Mouse (Mus musculus) hindbrain, embryonic 11.5 days (tissue): ENCODE measurements around the gene Suco. TPM values are rescaled to one million over a fixed set of nuclear protein-coding genes. Genes with fewer than 3 reads are reported as not detected.

Experiments used
- ATAC-seq: fragments of 200-750 bp; cut with Nextera tagmentation; 2 replicates; pipeline ENCODE4 v1.8.0; 2017; ENCODE audit warnings: mild to moderate bottlenecking, moderate TSS enrichment, moderate library complexity; ENCODE audit not compliant: low FRiP score
- DNase-seq: peaks from one replicate; pipeline ENCODE4 v3.0.0-alpha.2; 2015; ENCODE audit warnings: low spot score
- H3K27ac ChIP-seq: fragments of 300-500 bp; sonication (generic); 2 replicates; pipeline ENCODE4 v1.5.1; 2014; ENCODE audit warnings: mild to moderate bottlenecking, low read depth, low read length
- H3K27me3 ChIP-seq: fragments of 300-500 bp; sonication (generic); 2 replicates; pipeline ENCODE4 v1.6.1; 2014; ENCODE audit warnings: mild to moderate bottlenecking, low read length, moderate library complexity, mixed read lengths; ENCODE audit not compliant: control insufficient read depth, insufficient read depth
- H3K36me3 ChIP-seq: fragments of 300-500 bp; sonication (generic); 2 replicates; pipeline ENCODE4 v1.6.1; 2014; ENCODE audit warnings: mild to moderate bottlenecking, low read length, moderate library complexity, mixed read lengths; ENCODE audit not compliant: control insufficient read depth, insufficient read depth
- H3K4me1 ChIP-seq: fragments of 300-500 bp; sonication (generic); replicated peaks from 2 replicates; pipeline ENCODE4 v1.6.1; 2014; ENCODE audit warnings: low read length, mixed read lengths; ENCODE audit not compliant: control insufficient read depth, insufficient read depth
- H3K4me2 ChIP-seq: fragments of 300-500 bp; sonication (generic); replicated peaks from 2 replicates; pipeline ENCODE4 v1.6.1; 2014; ENCODE audit warnings: mild to moderate bottlenecking, low read depth, low read length
- H3K4me3 ChIP-seq: fragments of 300-500 bp; sonication (generic); 2 replicates; pipeline ENCODE4 v1.5.1; 2014; ENCODE audit warnings: low read depth, low read length
- H3K9ac ChIP-seq: fragments of 300-500 bp; sonication (generic); 2 replicates; pipeline ENCODE4 v1.6.1; 2014; ENCODE audit warnings: low read depth, low read length
- H3K9me3 ChIP-seq: fragments of 300-500 bp; sonication (generic); 2 replicates; pipeline ENCODE4 v1.6.1; 2016; ENCODE audit warnings: low read length; ENCODE audit not compliant: control insufficient read depth
- WGBS: fragments of 180-500 bp; shearing (Covaris S2); extraction: QIAGEN DNeasy Blood & Tissue Kit; methylation state at CpG from one replicate; pipeline ENCODE4 v1.1.7; 2014; 5-methylcytosine and 5-hydroxymethylcytosine counted together
- polyA plus RNA-seq: library from polyadenylated mRNA; unstranded; fragments of >200 nt; fragmentation: Nextera tagmentation; extraction: Ambion mirVana; gene quantifications from 2 replicates; pipeline ENCODE4 v1.2.1, GENCODE M21; 2014

The Suco gene
- polyA plus RNA-seq, 1 experiment from 2014 or later: 33.0 TPM

- DNase-seq: no peak
- Histone ChIP-seq H3K36me3 (no peaks in the 10 kb centered on the region), H3K9ac (no peak overlapping the region), H3K27me3 (no peaks in the 10 kb centered on the region), H3K4me1 (no peaks in the 10 kb centered on the region), H3K27ac (no peak overlapping the region), H3K9me3 (no peaks in the 10 kb centered on the region), H3K4me2 (no peak overlapping the region), H3K4me3 (no peak overlapping the region)
- ATAC-seq: no peak
- 87% methylated on average over 2 of the region's 2 CpGs for WGBS
Observed at GRCm38 (mm10) chr1:161801321-161801720, 75.2 kb downstream of the Suco start.

- ATAC-seq (no peak), DNase-seq (no peak)
- no peaks in the 10 kb centered on the region for H3K9me3 ChIP-seq
- H3K27me3 ChIP-seq: no peaks in the 10 kb centered on the region
- H3K36me3 ChIP-seq: no peaks in the 10 kb centered on the region
- H3K4me1 ChIP-seq: no peaks in the 10 kb centered on the region
- no peak overlapping the region for H3K4me2 ChIP-seq
- no peak overlapping the region for H3K9ac ChIP-seq
- no peak overlapping the region for H3K4me3 ChIP-seq
- no peak overlapping the region for H3K27ac ChIP-seq
Observed at GRCm38 (mm10) chr1:161800256-161800655, 76.2 kb downstream of the Suco start.

- no peaks in the 10 kb centered on the region for H3K4me1 ChIP-seq
- no peak overlapping the region for H3K27ac ChIP-seq
- no peak overlapping the region for H3K9ac ChIP-seq
- no peak overlapping the region for H3K4me3 ChIP-seq
- DNase-seq: no peak
- no peaks in the 10 kb centered on the region for H3K36me3 ChIP-seq
- no peaks in the 10 kb centered on the region for H3K27me3 ChIP-seq
- H3K4me2 ChIP-seq: no peak overlapping the region
- no peaks in the 10 kb centered on the region for H3K9me3 ChIP-seq
- ATAC-seq: no peak
Observed at GRCm38 (mm10) chr1:161799791-161800190, 76.7 kb downstream of the Suco start.

- Histone ChIP-seq H3K27ac (no peak overlapping the region), H3K9me3 (no peaks in the 10 kb centered on the region), H3K9ac (no peak overlapping the region), H3K4me3 (no peak overlapping the region), H3K4me1 (no peaks in the 10 kb centered on the region), H3K36me3 (no peaks in the 10 kb centered on the region), H3K27me3 (no peaks in the 10 kb centered on the region), H3K4me2 (no peak overlapping the region)
- ATAC-seq (no peak), DNase-seq (no peak)
- WGBS: 89% methylated on average over 3 of the region's 3 CpGs
Observed at GRCm38 (mm10) chr1:161798866-161799265, 77.6 kb downstream of the Suco start.

GRCm38 (mm10) chr1:161794447-161795211 lies 81.9 kb downstream of the Suco start:
- Histone ChIP-seq H3K4me2 (no peak overlapping the region), H3K9me3 (no peaks in the 10 kb centered on the region), H3K4me3 (no peak overlapping the region), H3K27ac (no peak overlapping the region), H3K9ac (no peak overlapping the region), H3K36me3 (no peaks in the 10 kb centered on the region), H3K27me3 (no peaks in the 10 kb centered on the region), H3K4me1 (no peaks in the 10 kb centered on the region)
- ATAC-seq (no peak), DNase-seq (no peak)
- 85% methylated on average over 10 of the region's 10 CpGs for WGBS

- Histone ChIP-seq H3K4me1 (no peaks in the 10 kb centered on the region), H3K36me3 (no peaks in the 10 kb centered on the region), H3K9ac (no peak overlapping the region), H3K4me3 (no peak overlapping the region), H3K4me2 (no peak overlapping the region), H3K27me3 (no peaks in the 10 kb centered on the region), H3K9me3 (no peaks in the 10 kb centered on the region), H3K27ac (no peak overlapping the region)
- 75% methylated on average over 3 of the region's 3 CpGs for WGBS
- ATAC-seq (no peak), DNase-seq (no peak)
Observed at GRCm38 (mm10) chr1:161793321-161793720, 83.2 kb downstream of the Suco start.

GRCm38 (mm10) chr1:161792687-161792969 lies 83.9 kb downstream of the Suco start:
- Histone ChIP-seq H3K9me3 (no peaks in the 10 kb centered on the region), H3K27ac (no peak overlapping the region), H3K4me2 (no peak overlapping the region), H3K4me1 (no peaks in the 10 kb centered on the region), H3K4me3 (no peak overlapping the region), H3K9ac (no peak overlapping the region), H3K36me3 (no peaks in the 10 kb centered on the region), H3K27me3 (no peaks in the 10 kb centered on the region)
- DNase-seq: no peak
- ATAC-seq: no peak
- WGBS: 90% methylated on average over 4 of the region's 4 CpGs

GRCm38 (mm10) chr1:161791854-161792686 lies 84.4 kb downstream of the Suco start:
- Histone ChIP-seq H3K9me3 (no peaks in the 10 kb centered on the region), H3K4me2 (no peak overlapping the region), H3K36me3 (no peaks in the 10 kb centered on the region), H3K27ac (no peak overlapping the region), H3K4me1 (no peaks in the 10 kb centered on the region), H3K27me3 (no peaks in the 10 kb centered on the region), H3K9ac (no peak overlapping the region), H3K4me3 (no peak overlapping the region)
- 92% methylated on average over 8 of the region's 8 CpGs for WGBS
- ATAC-seq (no peak), DNase-seq (no peak)

- WGBS: 76% methylated on average over 9 of the region's 9 CpGs
- Histone ChIP-seq H3K4me3 (no peak within 1 kb of the TSS), H3K36me3 (no peaks in the 10 kb centered on the region), H3K9ac (no peak within 1 kb of the TSS), H3K4me1 (no peaks in the 10 kb centered on the region), H3K27me3 (no peaks in the 10 kb centered on the region), H3K27ac (no peak within 1 kb of the TSS), H3K4me2 (no peak within 1 kb of the TSS), H3K9me3 (no peaks in the 10 kb centered on the region)
- DNase-seq: no peak
- ATAC-seq: no peak
Observed at GRCm38 (mm10) chr1:161788339-161788738, 88.1 kb downstream of the Suco start, which contains the start of gene Fasl. Gene Fasl (minus strand): TSS chr1:161788495.
